Mouse (Mus musculus) thymus, postnatal 0 days (tissue): ENCODE results near the gene Csmd2. TPM values are rescaled to one million over a fixed set of nuclear protein-coding genes. Genes with fewer than 3 reads are reported as not detected.
"Not testable (repeated sequence)": the region's sequence is repeated elsewhere in the genome, so short reads cannot be mapped to it uniquely, and the experiment has no call there.

Source experiments
- DNase-seq: peaks from one replicate; pipeline ENCODE4 v3.0.0-alpha.2; 2015; ENCODE audit warnings: low spot score
- polyA plus RNA-seq: library from polyadenylated mRNA; unstranded; fragments of >200 nt; fragmentation: Nextera tagmentation; extraction: Ambion mirVana; gene quantifications from 2 replicates; pipeline ENCODE4 v1.2.1, GENCODE M21; 2015

Gene Csmd2
- polyA plus RNA-seq, 1 experiment from 2014 or later, result 0.10 TPM

DNA sequence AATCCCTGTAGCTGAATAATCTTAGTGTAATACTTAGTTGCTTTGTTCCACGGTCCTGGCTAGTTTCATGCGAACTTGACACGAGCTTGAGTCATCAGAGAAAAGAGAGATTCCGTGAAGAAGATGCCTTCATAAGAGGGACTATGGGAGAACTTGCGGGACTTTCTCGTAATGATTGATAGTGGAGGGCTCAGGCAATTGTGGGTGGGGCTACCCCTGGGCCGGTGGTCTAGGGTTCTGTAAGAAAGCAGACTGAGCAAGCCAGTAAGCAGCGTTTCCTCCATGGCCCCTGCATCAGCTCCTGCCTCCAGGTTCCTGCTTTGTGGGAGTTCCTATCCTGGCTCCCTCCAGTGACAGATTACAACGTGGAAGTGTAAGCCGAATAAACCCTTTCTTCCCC lies 623.0 kb downstream of the Csmd2 start:
- DNase-seq, result no peak

DNA sequence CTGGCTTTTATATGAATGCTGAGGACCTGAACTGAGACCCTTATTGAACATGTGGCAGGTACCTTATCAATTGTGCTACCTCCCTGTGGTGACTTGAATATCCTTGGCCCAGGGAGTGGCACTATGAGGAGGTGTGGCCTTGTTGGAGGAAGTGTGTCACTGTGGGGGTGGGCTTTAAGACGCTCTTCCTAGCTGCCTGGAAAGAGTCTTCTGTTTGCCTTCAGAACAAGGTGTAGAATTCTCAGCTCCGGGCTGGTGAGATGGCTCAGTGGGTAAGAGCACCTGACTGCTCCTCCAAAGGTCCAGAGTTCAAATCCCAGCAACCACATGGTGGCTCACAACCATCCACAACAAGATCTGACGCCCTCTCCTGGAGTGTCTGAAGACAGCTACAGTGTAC lies 624.1 kb downstream of the Csmd2 start:
- not testable (repeated sequence) for DNase-seq

GRCm38 (mm10) chr4:128613326-128613725 lies 625.7 kb downstream of the Csmd2 start:
- DNase-seq, result peak; percentile 79

DNA sequence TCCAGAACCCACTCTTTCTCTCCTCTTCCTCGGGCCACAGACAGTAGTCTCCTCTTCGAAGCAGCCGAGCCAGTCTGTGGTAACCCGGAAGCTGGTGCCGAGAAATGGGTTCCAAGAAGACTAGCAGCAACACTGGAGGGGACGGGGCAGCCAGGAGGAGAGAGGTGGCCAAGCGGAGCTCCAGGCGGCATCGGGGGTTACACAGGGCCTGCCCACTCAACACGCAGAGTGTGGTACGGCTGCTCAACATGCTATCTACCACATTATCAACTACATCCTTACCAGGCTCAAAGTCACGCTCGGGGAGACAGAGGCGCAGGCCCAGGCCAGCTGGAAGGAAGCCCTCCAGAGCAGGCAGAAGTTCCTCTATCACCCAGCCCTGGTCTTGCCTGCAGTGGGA lies 628.1 kb downstream of the Csmd2 start:
- peak; percentile 48 for DNase-seq

Other genes with a start within 250 kb of the Csmd2 start
- not detected in 2 replicates for gene CK137956, start 16.9 kb upstream of the Csmd2 start, polyA plus RNA-seq